Mouse (Mus musculus) common myeloid progenitor, adult 5-6 weeks (primary cell): ENCODE data around the gene Olfr1358. TPM values are rescaled to one million over a fixed set of nuclear protein-coding genes. Genes with fewer than 3 reads are reported as not detected.

Experiments
- ATAC-seq: replicated peaks from 2 replicates; pipeline ENCODE4 v1.8.0; 2016; ENCODE audit warnings: low read depth, mild to moderate bottlenecking, moderate TSS enrichment, inconsistent platforms; ENCODE audit not compliant: poor library complexity, severe bottlenecking
- total RNA-seq: library from RNA; stranded (forward); fragments of 200-1000, 187-1606 nt; gene quantifications from 2 replicates; pipeline ENCODE4 v1.2.3, GENCODE M21; 2017

Olfr1358 gene
- total RNA-seq, 1 experiment from 2014 or later, result not detected

- ATAC-seq, result no peak
These were observed 52.0 kb downstream of the Olfr1358 start for GRCm38 (mm10) chr10:78569191-78569590.

GRCm38 (mm10) chr10:78569686-78570085 is 52.5 kb downstream of the Olfr1358 start:
- no peak for ATAC-seq

Other genes with a start within 250 kb of the Olfr1358 start
- gene Agpat3, start 164.9 kb upstream of the Olfr1358 start, total RNA-seq, result 8.2 and 12.7 TPM in 2 replicates
- gene Rrp1, start 104.4 kb upstream of the Olfr1358 start, total RNA-seq, result 393 and 414 TPM in 2 replicates
- 41.8 and 47.5 TPM in 2 replicates for gene Cstb, start 91.8 kb upstream of the Olfr1358 start, total RNA-seq
- gene Pdxk, start 52.5 kb upstream of the Olfr1358 start, total RNA-seq, result 12.3 and 16.7 TPM in 2 replicates
- 15.2 and 16.9 TPM in 2 replicates for gene Ilvbl, start 56.9 kb downstream of the Olfr1358 start, total RNA-seq
- 1.9 and 2.2 TPM in 2 replicates for gene Syde1, start 74.5 kb downstream of the Olfr1358 start, total RNA-seq
- not detected in 2 replicates for gene Olfr1357, start 100.6 kb downstream of the Olfr1358 start, total RNA-seq
- not detected in 2 replicates for gene Casp14, start 200.9 kb downstream of the Olfr1358 start, total RNA-seq
- gene Ccdc105, start 235.6 kb downstream of the Olfr1358 start, total RNA-seq, result not detected in 2 replicates